Mouse (Mus musculus): ENCODE results near the gene Serpinb6d. TPM values are rescaled to one million over a fixed set of nuclear protein-coding genes. Genes with fewer than 3 reads are reported as not detected.

The Serpinb6d gene
- not detected in 2 replicates for polyA plus RNA-seq (2016; fragmentation: Nextera tagmentation; extraction: Ambion mirVana)

DNA sequence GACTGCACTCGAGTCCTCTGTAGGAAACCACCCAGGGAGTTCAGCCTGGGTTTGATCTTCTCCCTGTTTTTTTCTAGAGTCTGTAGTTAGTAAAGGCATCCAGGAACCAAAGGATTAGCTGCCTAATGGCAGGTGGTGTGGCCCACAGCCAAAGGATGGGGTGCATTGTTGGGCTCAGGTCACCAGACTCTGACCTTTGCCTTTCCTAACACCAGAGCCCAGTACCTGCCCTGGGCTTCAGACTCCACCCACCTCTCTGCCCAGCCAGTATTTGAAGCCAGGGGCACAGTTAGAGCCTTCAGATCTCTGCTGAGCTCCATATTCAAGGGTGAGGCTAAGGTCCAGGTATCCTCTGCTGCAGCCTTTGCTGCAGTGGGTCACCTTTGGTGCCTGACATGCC lies at the start of gene Serpinb6d:
TSS of gene Serpinb6d (plus strand) at position 301 of the 400 bp plus-strand sequence.
- Histone ChIP-seq H3K27me3 (ENCODE audit: insufficient read depth, poor library complexity, severe bottlenecking) (no peaks in the 10 kb centered on the region), H3K27ac (no peak within 1 kb of the TSS), H3K4me1 (replicated peaks) (no peaks in the 10 kb centered on the region), H3K4me3 (no peak within 1 kb of the TSS), H3K36me3 (no peaks in the 10 kb centered on the region), H3K9me3 (peaks cover 57% of the 10 kb centered on the region)
- DNase-seq (ENCODE audit: low spot score) = no peak
- 73% methylated on average over 1 of the region's 1 CpGs for WGBS

DNA sequence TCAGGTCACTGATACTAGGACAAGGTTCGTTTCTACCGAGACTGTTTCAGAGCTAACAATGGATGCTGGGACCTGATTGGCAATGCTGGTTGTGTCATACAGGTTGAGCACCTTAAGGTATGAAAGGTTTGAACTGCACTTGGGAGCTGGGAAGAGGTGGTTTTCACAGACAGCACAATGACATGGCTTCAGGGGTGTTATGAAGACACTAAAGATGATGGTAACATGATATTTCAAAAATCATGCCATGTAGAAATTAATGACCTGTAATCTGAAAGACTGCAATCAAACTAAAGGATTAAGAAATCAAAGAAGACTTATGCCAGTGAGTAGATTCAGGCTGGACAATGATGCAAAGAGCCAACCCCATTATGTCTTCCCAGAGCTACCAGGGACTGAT lies 38.3 kb upstream of the Serpinb6d start:
- Histone ChIP-seq H3K9me3 (peaks cover 53% of the 10 kb centered on the region), H3K36me3 (no peaks in the 10 kb centered on the region), H3K27ac (no peak overlapping the region), H3K4me1 (replicated peaks) (no peaks in the 10 kb centered on the region), H3K27me3 (ENCODE audit: insufficient read depth, poor library complexity, severe bottlenecking) (no peaks in the 10 kb centered on the region), H3K4me3 (no peak overlapping the region)
- no peak for DNase-seq (ENCODE audit: low spot score)
- WGBS = 90% methylated on average over 2 of the region's 2 CpGs

- Histone ChIP-seq H3K4me1 (replicated peaks) (no peaks in the 10 kb centered on the region), H3K27ac (no peak overlapping the region), H3K9me3 (peaks cover 51% of the 10 kb centered on the region), H3K4me3 (no peak overlapping the region), H3K27me3 (ENCODE audit: insufficient read depth, poor library complexity, severe bottlenecking) (no peaks in the 10 kb centered on the region), H3K36me3 (no peaks in the 10 kb centered on the region)
- 84% methylated on average over 2 of the region's 2 CpGs for WGBS
- DNase-seq (ENCODE audit: low spot score) = no peak
Measured at GRCm38 (mm10) chr13:33642540-33642939, 18.7 kb upstream of the Serpinb6d start.

GRCm38 (mm10) chr13:33662550-33662949 lies 1.3 kb downstream of the Serpinb6d start:
- H3K27me3 ChIP-seq (ENCODE audit: insufficient read depth, poor library complexity, severe bottlenecking) = no peaks in the 10 kb centered on the region
- no peaks in the 10 kb centered on the region for H3K36me3 ChIP-seq
- no peak for DNase-seq (ENCODE audit: low spot score)
- no peak overlapping the region for H3K27ac ChIP-seq
- H3K4me3 ChIP-seq = no peak overlapping the region
- no peaks in the 10 kb centered on the region for H3K4me1 ChIP-seq (replicated peaks)
- H3K9me3 ChIP-seq = peaks cover 59% of the 10 kb centered on the region

DNA sequence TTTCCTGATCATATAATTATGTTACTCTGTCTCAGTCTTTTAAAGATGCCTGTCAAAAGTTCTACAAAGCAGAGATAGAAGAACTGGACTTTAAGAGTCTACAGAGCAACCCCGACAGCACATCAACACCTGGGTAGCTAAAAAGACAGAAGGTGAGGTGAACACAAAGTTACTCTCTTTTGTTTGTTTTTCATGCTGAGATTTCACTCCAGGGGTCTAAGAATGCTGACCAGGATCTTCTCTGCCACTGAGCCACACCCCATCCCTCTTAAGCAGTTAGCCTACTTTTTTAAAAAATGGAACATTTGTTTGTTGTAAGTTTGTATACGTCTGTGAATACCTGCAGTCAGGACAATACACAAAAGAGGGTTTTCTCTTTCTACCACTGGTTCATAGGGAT lies 59.1 kb downstream of the Serpinb6d start:
- no peaks in the 10 kb centered on the region for H3K27me3 ChIP-seq (ENCODE audit: insufficient read depth, poor library complexity, severe bottlenecking)
- H3K27ac ChIP-seq = no peak overlapping the region
- no peak overlapping the region for H3K4me3 ChIP-seq
- H3K4me1 ChIP-seq (replicated peaks) = no peaks in the 10 kb centered on the region
- 75% methylated on average over 2 of the region's 2 CpGs for WGBS
- DNase-seq (ENCODE audit: low spot score) = no peak
- no peaks in the 10 kb centered on the region for H3K36me3 ChIP-seq
- H3K9me3 ChIP-seq = peaks cover 42% of the 10 kb centered on the region

Other genes with a start within 250 kb of the Serpinb6d start
- not detected in 2 replicates for gene Serpinb9g, start 176.6 kb upstream of the Serpinb6d start, polyA plus RNA-seq (2016; fragmentation: Nextera tagmentation; extraction: Ambion mirVana)
- gene Serpinb6e, start 182.0 kb downstream of the Serpinb6d start, polyA plus RNA-seq (2016; fragmentation: Nextera tagmentation; extraction: Ambion mirVana) = not detected in 2 replicates
- gene Serpinb6c, start 244.3 kb downstream of the Serpinb6d start, polyA plus RNA-seq (2016; fragmentation: Nextera tagmentation; extraction: Ambion mirVana) = not detected in 2 replicates